Mouse (Mus musculus) liver, embryonic 14.5 days (tissue): ENCODE measurements at regions not wholly inside any gene's neighbourhood (a gene's known extent, or its start where the extent isn't known, plus 50 kb on each side); places are given as distances from the start of the nearest gene placed in this dataset.

ENCODE experiments used
- ATAC-seq: fragments of 200-750 bp; cut with Nextera tagmentation; 2 replicates; pipeline ENCODE4 v1.8.0; 2017; ENCODE audit warnings: moderate number of reproducible peaks, mild to moderate bottlenecking, moderate library complexity; ENCODE audit not compliant: insufficient read depth
- DNase-seq, 3 experiments: peaks; one replicate each; pipeline ENCODE4 v3.0.0-alpha.2; 2012 to 2013; ENCODE audit warnings: low read depth in 3 of 3, low spot score in 3 of 3
- H3K27ac ChIP-seq: fragments of 300-500 bp; sonication (generic); 2 replicates; pipeline ENCODE4 v1.5.1; 2014; ENCODE audit warnings: moderate library complexity, mild to moderate bottlenecking, control low read depth, inconsistent platforms
- H3K27me3 ChIP-seq: fragments of 300-500 bp; sonication (generic); 2 replicates; pipeline ENCODE4 v1.6.1; 2014; ENCODE audit warnings: mild to moderate bottlenecking, low read length, moderate library complexity; ENCODE audit not compliant: control insufficient read depth, insufficient read depth
- H3K36me3 ChIP-seq: fragments of 300-500 bp; sonication (generic); replicated peaks from 2 replicates; pipeline ENCODE4 v1.6.1; 2014; ENCODE audit warnings: low read depth; ENCODE audit not compliant: control insufficient read depth, insufficient read depth
- H3K4me1 ChIP-seq, 2 experiments: fragments of 200-500 bp in 1 of 2; fragments of 300-500 bp in 1 of 2; sonication (generic) in 1 of 2; replicated peaks; 2 replicates each; pipeline ENCODE4 v1.6.1; 2012 to 2014; ENCODE audit warnings: antibody characterized with exemption in 1 of 2, inconsistent platforms in 1 of 2, low read length in 1 of 2; ENCODE audit not compliant: control insufficient read depth in 2 of 2, insufficient read depth in 2 of 2
- H3K4me2 ChIP-seq: fragments of 300-500 bp; sonication (generic); 2 replicates; pipeline ENCODE4 v1.6.1; 2014; ENCODE audit warnings: low read depth, mild to moderate bottlenecking, control low read depth, moderate library complexity
- H3K4me3 ChIP-seq, 2 experiments: fragments of 200-500 bp in 1 of 2; fragments of 300-500 bp in 1 of 2; sonication (generic) in 1 of 2; 2 replicates each; pipeline ENCODE4 v1.5.1; 2012 to 2014; ENCODE audit warnings: low read depth in 2 of 2, low read length in 2 of 2, mild to moderate bottlenecking in 2 of 2, control low read depth in 1 of 2, inconsistent platforms in 1 of 2, moderate library complexity in 1 of 2; ENCODE audit not compliant: insufficient read depth in 1 of 2
- H3K9ac ChIP-seq: fragments of 300-500 bp; sonication (generic); replicated peaks from 2 replicates; pipeline ENCODE4 v1.6.1; 2014; ENCODE audit warnings: mild to moderate bottlenecking, control low read depth, moderate library complexity
- H3K9me3 ChIP-seq: fragments of 300-500 bp; sonication (generic); 2 replicates; pipeline ENCODE4 v1.6.1; 2016; ENCODE audit warnings: low read length, mixed read lengths; ENCODE audit not compliant: control insufficient read depth
- CTCF ChIP-seq: IDR thresholded peaks from 2 replicates; pipeline ENCODE4 v1.5.1; 2016; ENCODE audit warnings: antibody characterized with exemption, low read depth, control low read depth
- EP300 ChIP-seq: IDR thresholded peaks from 2 replicates; pipeline ENCODE4 v1.6.1; 2016; ENCODE audit warnings: antibody characterized with exemption, low read depth
- WGBS: fragments of 180-500 bp; shearing (Covaris S2); extraction: QIAGEN DNeasy Blood & Tissue Kit; methylation state at CpG from one replicate; pipeline ENCODE4 v1.1.7; 2014; ENCODE audit not compliant: insufficient replicate concordance; 5-methylcytosine and 5-hydroxymethylcytosine counted together

DNA sequence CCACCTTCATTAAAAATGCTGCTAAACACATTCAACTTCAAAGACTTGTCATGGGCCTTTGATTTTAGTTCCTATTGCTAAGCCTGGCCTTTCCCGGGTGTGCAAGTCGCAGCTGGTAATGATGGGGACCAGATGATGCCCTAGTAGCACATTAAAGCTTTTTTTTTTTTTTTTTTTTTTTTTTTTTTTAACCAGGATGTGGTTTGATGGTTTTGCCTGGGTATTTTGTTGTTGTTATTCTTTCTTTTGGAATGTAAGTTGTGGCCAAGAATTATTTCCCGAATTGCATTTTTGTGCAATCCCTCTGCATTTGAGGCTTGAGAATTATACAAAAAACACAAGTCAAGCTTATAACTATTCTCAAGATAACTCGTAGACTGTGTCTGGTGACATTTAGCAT is 167.2 kb upstream of the Mmadhc start:
- Histone ChIP-seq H3K4me1 (no peaks in the 10 kb centered on the region), H3K36me3 (no peaks in the 10 kb centered on the region), H3K27me3 (no peaks in the 10 kb centered on the region), H3K9me3 (no peaks in the 10 kb centered on the region), H3K4me2 (no peak overlapping the region), H3K27ac (no peak overlapping the region), H3K4me3 (no peak overlapping the region), H3K9ac (no peak overlapping the region)
- DNase-seq (no peak), ATAC-seq (no peak)
- TF ChIP-seq EP300 = no peak
- no peak for TF ChIP-seq CTCF
- whole genome bisulfite sequencing = 40% methylated on average over 4 of the region's 4 CpGs

DNA sequence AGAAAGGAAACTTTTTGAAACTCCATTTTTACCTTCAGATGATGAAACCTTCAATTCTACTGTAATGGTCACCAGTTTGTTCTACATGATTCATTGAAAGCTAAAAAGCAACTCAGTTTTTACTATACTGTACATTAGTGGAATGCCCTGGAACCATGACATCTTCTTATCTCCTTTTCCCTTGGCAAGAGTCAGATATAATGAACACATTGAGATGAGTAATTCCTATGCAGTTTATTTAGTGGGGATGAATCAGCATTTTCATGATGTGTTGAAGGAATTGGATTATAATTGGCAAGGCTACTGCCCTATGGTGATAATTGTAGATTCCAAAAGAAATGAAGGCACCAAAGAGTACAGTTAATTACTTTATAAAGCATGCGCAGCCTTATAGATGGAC is 165.8 kb upstream of the Mmadhc start:
- no peak overlapping the region for H3K27ac ChIP-seq
- no peaks in the 10 kb centered on the region for H3K36me3 ChIP-seq
- ATAC-seq (no peak), DNase-seq (no peak)
- no peaks in the 10 kb centered on the region for H3K27me3 ChIP-seq
- no peaks in the 10 kb centered on the region for H3K9me3 ChIP-seq
- WGBS = 69% methylated on average over 1 of the region's 1 CpGs
- H3K4me1 ChIP-seq = no peaks in the 10 kb centered on the region
- no peak overlapping the region for H3K9ac ChIP-seq
- TF ChIP-seq CTCF (no peak), EP300 (no peak)
- H3K4me2 ChIP-seq = no peak overlapping the region
- no peak overlapping the region for H3K4me3 ChIP-seq

- WGBS = 36% methylated on average over 1 of the region's 1 CpGs
- Histone ChIP-seq H3K27me3 (no peaks in the 10 kb centered on the region), H3K27ac (no peak overlapping the region), H3K4me3 (no peak overlapping the region), H3K9ac (no peak overlapping the region), H3K4me2 (no peak overlapping the region), H3K4me1 (no peaks in the 10 kb centered on the region), H3K36me3 (no peaks in the 10 kb centered on the region), H3K9me3 (no peaks in the 10 kb centered on the region)
- DNase-seq (no peak), ATAC-seq (no peak)
- no peak for TF ChIP-seq CTCF
- TF ChIP-seq EP300 = no peak
Observed at GRCm38 (mm10) chr2:50456654-50457053, 160.1 kb upstream of the Mmadhc start.

GRCm38 (mm10) chr2:50448117-50448516 is 151.5 kb upstream of the Mmadhc start:
- H3K4me2 ChIP-seq = no peak overlapping the region
- H3K9me3 ChIP-seq = no peaks in the 10 kb centered on the region
- DNase-seq = no peak
- no peaks in the 10 kb centered on the region for H3K4me1 ChIP-seq
- H3K27me3 ChIP-seq = no peaks in the 10 kb centered on the region
- H3K36me3 ChIP-seq = no peaks in the 10 kb centered on the region
- no peak overlapping the region for H3K9ac ChIP-seq
- TF ChIP-seq CTCF (no peak), EP300 (no peak)
- H3K27ac ChIP-seq = no peak overlapping the region
- no peak overlapping the region for H3K4me3 ChIP-seq
- ATAC-seq = no peak

DNA sequence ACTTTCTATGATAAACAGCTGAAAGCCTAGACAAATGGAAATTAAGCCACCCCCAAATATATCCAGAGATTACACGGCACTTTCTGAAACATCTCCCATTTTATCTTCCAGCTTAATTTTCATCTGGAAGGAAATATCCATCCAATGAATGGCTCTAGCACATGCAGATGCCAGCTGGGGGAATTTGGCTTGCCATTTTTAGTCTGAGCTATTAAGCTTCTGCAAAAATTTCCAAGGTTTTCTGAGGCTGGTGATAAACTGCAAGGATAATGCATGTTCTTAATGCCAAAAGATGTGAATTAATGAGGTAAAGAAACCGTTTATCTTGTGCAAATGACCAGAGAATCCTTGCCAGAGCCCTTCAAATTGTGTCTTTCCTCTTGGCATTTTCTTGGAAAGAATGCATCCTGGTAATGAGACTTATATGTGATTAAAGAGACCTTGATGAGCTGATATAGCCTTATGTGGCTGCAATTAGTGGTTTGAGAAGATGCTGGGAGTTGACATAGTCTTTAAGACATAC is 149.4 kb upstream of the Mmadhc start:
- ATAC-seq = no peak
- Histone ChIP-seq H3K4me1 (no peaks in the 10 kb centered on the region), H3K36me3 (no peaks in the 10 kb centered on the region), H3K4me3 (no peak overlapping the region), H3K27ac (no peak overlapping the region), H3K9ac (no peak overlapping the region), H3K27me3 (no peaks in the 10 kb centered on the region), H3K9me3 (no peaks in the 10 kb centered on the region), H3K4me2 (no peak overlapping the region)
- no peak for TF ChIP-seq EP300
- TF ChIP-seq CTCF = no peak
- 34% methylated on average over 2 of the region's 2 CpGs for WGBS
- no peak for DNase-seq

- no peaks in the 10 kb centered on the region for H3K27me3 ChIP-seq
- no peak overlapping the region for H3K4me2 ChIP-seq
- no peak overlapping the region for H3K4me3 ChIP-seq
- TF ChIP-seq EP300 = no peak
- no peak for TF ChIP-seq CTCF
- ATAC-seq (no peak), DNase-seq (no peak)
- H3K9me3 ChIP-seq = no peaks in the 10 kb centered on the region
- no peak overlapping the region for H3K9ac ChIP-seq
- no peaks in the 10 kb centered on the region for H3K36me3 ChIP-seq
- no peaks in the 10 kb centered on the region for H3K4me1 ChIP-seq
- H3K27ac ChIP-seq = no peak overlapping the region
Observed at GRCm38 (mm10) chr2:50440333-50440732, 143.7 kb upstream of the Mmadhc start.
